Mouse (Mus musculus) right cerebral cortex, postnatal 25 days (tissue): ENCODE results near the gene Abcg8.

Experiments
- DNase-seq: peaks from one replicate; pipeline ENCODE4 v3.0.0; 2022

The Abcg8 gene

DNA sequence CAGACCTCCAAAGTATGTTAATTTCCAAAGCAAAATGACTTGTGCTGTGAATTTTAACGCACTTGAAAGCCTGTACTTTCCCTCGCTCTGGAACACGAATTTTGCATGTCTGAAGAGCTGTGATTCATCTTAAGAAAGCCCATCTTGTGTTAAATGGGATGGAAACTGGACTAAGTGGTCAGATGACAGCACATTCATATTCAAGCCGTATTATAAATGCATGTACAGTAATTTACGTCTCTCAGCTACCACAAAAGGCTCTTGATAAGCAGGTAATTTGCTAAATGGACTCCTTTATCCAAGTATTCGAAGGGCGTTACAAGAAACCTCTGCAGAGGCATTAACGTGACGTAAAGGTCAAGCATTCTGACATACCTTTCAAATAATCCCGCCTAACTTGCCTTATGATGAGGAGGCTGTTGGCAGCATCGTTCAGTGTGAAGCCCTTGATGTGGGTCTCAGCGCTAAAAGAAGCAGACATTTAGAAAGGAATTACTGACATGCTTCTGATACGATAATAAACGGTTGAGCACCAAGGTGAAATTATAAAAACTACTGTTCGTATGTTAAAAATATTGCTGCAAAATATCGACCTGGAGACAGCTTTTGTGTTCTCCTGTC lies 40.3 kb downstream of the Abcg8 start:
- DNase-seq: no peak

DNA sequence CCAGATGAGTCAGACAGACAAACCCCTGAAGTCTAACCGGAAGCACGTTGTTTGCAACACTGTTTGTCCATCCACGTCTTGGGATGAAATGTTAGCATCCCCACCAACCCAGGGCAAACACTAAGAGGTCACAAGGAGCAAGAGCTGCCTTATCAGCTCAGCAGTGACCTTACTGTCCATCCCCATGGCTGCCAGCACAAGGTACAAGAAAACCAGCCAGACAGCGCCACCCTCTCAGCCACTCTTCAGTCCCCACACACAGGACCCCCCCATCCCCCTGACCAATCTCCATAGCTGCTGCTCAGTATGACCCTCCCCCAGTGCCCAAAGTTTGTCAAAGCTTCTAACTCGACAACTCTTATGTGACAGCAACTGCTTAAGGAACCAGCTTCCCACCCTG lies 41.3 kb downstream of the Abcg8 start:
- DNase-seq: no peak

DNA sequence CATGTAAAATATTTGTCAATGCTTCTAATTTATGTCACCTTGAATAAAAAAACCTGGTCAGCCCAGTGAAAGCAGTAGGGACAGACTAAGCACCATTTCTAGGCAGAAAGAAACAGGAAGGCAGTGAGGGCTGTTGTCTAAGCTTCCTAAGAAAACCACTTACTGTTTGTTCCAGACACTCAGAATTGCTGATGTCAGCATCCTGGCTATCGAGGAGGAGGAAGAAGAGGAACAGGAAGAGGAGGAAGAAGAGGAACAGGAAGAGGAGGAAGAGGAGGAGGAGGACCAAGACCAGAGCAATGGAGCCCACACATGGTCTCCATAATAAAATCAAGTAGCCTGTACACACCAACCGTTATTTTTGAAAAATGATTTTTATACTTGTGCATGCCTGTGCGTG lies 43.0 kb downstream of the Abcg8 start:
- DNase-seq: no peak

DNA sequence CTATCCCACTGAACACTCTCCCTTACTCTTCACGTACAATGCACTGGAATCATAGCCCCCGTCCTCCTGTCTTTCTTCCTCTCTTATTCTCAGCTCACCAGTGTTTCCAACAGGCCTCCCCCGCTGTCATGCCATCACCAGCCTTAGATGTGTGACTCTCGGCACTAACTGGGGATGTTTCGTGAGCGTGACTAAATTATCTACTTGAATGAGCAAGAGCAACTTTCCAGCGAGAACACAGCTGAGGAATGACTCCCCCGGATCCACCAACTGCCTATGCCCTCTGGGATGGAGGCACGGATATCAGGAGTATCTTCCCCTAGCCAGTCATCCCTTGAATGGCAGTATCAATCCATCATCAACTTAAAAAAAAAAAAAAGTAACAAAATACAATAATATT lies 47.9 kb downstream of the Abcg8 start:
- DNase-seq: no peak

DNA sequence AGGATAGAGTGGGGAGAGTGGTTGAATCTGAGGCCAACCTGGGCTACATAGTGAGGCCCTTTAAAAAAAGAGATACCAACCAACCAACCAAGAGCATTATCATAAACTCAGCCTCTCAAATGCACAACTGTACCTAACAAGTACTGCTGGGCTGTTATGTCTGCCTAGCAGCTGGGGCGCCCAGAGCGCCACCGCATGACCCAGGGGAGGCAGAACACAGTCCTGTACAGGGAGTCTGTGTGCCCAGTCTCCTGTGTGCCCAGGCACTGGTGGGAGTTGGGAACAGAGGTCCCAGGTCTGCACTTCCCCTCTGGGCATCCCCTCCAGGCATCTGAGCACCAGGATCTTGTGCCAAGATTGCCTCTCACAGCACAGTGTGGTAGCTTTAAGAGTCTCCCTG lies 49.1 kb downstream of the Abcg8 start:
- no peak for DNase-seq

DNA sequence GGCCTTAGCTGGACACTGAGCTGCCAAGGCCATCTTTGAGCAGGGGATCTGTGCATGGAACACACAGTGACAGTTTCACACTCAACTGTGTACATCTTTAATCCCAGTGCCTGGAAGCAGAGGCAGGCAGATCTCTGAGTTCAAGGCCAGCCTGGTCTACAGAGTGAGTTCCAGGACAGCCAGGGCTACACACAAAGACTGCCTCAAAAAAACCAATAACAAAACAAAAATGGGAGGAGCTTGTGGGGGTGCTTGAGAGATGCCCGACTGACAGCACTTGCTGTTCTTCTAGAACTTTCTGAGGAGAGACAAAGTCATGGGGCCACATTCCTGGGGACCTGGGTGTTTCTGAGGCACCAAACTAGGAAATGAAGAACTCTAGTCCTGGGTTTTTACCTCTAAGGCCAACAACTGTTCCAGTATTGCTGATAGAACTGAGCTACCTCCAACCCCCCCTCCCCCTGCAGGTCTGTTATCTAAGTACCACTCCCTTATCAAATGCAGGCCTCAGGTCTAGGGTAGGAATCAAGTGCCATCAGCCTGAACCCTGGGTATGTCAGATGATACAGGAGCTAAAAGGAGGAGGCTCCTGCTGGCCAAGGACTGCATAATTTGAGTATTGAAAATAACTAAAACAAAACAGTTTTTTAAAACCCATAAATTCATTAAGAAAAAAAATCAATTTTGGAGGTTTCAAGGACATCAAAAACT lies 52.3 kb downstream of the Abcg8 start:
- no peak for DNase-seq

DNA sequence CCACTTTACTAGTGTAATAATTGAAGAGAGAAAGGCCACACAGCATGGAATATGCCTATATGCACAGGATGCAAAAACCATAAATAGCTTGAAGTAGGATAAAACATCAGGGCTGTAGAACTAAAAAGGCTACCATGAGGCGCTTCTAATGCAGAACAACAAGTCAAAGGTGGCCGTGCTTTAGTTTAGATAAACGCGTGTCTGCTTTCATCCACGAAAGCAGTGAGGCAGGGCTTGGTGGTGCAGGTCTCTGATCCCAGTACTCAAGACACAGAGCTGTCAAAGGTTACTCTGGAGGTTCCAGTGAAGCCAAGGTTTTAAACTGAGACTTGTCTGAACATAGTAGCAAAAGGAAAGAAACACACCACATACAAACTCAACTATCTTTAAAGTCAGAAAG lies 53.0 kb downstream of the Abcg8 start:
- no peak for DNase-seq

DNA sequence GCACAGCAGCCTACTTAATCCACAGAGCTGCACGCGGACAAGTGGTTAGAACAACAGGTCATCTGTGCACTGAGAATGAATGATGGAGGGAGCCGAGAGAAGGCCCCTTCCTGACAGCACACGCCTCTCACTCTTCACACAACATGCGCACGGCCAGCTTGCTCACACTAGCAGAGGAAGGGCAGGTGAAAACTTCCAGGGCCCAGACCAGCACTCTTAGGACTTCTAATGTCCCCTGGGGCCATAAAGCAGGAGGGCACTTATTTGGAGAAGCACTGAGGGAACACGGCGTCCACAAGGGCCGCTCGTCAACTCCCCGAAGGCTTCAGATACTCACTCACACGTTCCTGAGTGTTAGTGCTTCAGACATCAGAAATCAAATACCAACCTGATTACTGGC lies 55.3 kb downstream of the Abcg8 start:
- DNase-seq: no peak

DNA sequence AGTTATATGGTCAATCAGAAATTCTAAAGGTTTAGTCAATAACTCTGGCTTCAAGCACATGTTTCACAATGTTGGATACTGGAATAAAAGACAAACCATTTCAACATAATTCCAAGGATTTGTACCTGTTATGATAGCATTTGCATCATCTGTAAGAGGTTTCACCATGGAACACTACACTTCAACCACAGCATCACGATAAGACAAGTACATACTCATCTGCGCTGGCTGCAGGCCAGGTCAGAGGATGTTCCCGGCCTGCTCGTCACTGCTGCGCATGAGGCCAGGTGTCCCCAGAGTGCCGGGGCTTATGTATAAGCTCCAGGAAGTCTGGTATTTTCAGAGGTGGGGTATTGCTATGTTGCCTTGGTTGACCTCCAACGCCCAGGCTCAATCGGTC lies 56.5 kb downstream of the Abcg8 start:
- DNase-seq: no peak

DNA sequence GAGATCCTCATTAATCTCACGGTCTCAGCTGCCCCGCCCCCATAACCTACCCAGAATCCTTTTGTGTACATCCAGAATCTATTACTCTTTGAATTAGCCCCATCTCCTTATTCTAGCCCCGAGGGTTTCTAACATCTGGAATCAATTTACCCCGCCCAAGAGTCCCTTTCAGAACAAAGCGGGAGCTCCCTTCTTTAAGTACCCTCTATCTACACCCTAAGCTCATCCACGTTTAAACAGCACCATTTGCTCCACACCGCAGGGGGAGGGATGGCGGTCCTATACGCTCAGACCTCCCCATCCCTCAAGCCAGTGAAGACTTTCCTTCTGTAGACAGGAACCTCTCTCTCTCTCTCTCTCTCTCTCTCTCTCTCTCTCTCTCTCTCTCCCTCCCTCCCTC lies 60.6 kb downstream of the Abcg8 start:
- no peak for DNase-seq

DNA sequence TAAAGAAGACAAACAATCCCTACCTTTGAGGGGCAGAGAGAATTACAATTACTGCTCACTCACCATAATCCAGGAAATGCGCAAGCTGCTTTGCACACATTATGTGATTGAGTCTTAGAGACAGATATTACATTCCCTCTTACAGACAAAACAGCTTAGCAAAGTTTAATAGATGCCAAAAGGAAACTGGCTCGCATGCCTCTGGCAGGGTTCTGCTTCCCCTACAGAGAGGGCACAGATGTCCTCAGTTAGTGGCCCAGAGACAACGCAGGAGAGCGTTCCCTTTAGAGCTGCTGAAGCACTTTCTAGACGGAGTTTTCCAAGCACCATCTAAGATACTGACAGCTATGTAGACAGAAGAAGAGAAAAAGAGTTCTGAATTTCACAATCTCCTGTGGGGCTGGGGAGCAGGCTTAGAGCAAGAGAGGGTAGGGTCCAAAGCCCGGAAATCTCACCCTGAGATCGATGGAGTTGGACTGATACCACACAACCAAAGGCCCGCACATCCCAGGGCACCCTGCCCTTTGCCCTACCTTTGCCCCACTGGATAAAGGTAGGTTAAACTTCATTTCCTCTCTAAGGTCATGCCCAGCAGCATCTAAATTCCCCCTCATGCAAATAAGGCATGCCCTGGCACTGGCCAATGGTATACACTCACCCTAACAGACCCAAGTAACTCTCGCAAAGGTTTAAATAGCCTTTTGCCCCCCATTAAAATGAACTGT lies 62.1 kb downstream of the Abcg8 start:
- no peak for DNase-seq

DNA sequence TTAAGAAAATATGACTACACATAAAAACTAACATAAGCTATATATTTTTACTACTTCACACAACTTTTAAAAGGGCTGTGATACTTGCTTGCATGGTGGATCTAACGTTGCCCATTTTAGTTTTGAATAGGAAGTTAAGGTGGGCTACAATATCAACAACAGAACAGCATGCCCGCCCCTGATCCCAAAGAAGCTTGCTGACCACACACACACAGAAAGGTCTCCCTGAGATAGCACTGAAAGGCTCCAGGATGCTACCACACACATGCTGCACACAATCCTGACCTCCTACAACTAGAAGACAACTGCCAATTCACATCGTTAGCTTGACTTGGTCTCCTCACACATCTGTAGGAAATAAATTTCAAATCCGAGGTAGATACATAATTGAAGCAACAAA lies 68.2 kb downstream of the Abcg8 start:
- no peak for DNase-seq

DNA sequence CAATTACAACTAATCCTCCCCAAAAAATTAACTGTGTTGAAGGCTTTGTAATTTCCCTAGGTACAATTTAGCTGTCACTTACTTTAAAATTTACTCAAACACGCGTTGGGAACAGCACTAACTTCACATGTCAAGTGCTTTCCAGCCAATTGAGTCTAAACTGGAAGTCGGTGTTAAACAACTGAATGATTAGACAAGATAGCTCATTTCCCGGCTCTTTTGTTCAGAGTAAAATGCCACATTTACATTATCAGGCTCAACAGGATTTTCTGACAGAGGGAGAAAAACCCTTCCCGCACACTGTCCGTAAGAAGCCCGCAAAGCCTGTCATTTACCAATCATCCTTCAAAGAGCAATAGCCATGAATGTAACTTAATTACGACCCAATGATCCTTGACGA lies 68.9 kb downstream of the Abcg8 start:
- no peak for DNase-seq

DNA sequence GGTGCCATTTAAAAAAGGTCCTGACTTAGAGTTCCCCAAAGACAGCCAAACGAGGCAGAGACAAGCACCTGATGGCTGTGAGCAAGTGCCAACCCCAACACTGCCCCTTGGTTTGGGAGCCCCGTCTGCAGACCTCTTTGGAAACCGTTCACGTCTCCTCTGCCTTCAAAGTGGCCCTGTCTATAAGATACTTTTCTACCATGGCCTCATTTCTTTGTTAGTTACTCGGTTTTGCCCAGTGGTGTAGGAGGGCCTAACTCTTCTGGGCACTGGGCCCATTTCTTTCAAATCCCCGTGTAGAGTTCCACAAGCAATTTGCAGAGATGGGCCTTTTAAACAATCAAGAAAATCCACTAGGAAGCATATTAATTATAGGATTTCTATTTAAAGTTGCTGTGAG lies 71.1 kb downstream of the Abcg8 start:
- no peak for DNase-seq

DNA sequence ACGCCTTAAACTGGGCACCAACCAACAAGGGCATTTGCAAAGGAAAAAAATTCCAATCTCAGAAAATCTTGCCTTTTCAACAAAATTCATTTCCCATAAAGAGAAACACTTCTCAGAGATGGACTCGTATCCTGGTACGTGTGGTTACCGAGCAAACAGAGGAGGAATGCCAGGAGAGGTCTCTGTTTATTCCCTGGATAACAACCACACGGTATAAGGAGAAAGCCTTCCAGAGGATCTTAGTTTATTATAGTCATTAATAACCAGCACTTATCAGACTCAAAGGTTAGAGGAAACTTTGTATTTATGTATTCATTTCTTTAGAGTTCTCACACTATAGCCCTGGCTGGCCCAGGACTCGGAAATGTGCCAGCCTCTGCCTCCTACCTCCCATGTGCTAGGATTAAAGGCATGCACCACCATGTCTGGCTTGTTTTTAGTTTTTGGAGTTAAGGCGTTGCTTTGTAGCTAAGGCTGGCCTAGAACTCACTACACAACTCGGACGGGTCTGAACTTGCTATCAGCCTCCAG lies 72.1 kb downstream of the Abcg8 start:
- DNase-seq: no peak

DNA sequence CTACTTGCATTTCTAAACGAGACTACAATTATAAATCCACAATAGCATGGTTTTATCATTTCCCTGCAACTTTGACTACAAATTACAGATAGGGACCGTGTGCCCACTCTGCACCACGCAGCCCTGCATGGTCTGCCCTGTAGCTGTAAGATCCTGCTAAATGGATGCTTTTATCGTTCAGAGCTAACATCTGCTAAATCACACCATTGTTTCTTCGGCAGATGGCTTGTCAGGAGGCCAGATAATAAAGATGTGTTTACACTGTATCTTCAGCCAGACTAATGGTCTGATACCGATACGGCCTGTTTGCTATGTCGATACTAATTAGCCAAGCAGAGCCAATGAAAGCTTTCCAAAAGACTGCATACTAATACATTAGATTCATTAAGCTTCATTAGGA lies 73.2 kb downstream of the Abcg8 start:
- DNase-seq: no peak
